Mouse (Mus musculus) E14TG2a.4 (cell line): ENCODE measurements at regions not wholly inside any gene's neighbourhood (a gene's known extent, or its start where the extent isn't known, plus 50 kb on each side); places are given as distances from the start of the nearest gene placed in this dataset.

Experiments
- CTCF ChIP-seq: conservative IDR thresholded peaks from 2 replicates; pipeline ENCODE4 v1.5.1; 2014; ENCODE audit warnings: low read length
- NANOG ChIP-seq: IDR thresholded peaks from 2 replicates; pipeline ENCODE4 v1.6.1; 2014; ENCODE audit warnings: borderline replicate concordance, low read length, mixed read lengths

DNA sequence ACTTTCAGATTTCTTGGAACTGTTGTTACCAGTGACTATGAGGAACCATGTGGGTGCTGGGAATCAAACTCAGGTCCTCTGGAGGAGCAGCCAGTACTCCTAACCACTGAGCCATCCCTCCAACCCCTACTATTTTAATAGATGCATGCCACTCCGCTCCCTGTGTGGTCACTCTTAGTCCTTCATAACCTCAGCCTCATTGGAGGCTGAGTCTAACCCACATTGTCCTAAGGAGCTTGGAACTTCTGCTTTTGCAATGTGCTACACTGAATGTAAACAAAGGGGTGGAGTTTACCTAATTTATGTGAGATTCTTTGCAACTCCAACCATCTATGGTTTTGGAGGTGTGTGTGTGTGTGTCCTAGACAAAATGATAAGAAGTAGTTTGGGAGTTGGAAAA is 122.7 kb upstream of the Tut7 start:
- TF ChIP-seq NANOG (no peak), CTCF (no peak)
